Mouse (Mus musculus) kidney, adult 2 months (tissue): ENCODE results near the gene Il1rapl1.

Experiments
- CTCF ChIP-seq: fragments of 200-500 bp; conservative IDR thresholded peaks from 2 replicates; pipeline ENCODE4 v1.5.1; 2011; ENCODE audit warnings: low read depth, mild to moderate bottlenecking, control low read depth, low read length, moderate library complexity, mixed read lengths; ENCODE audit not compliant: insufficient read depth, insufficient read length
- POLR2A ChIP-seq: fragments of 200-500 bp; IDR thresholded peaks from one replicate; pipeline ENCODE4 v1.6.1; 2011; ENCODE audit warnings: low read depth, low read length, control low read depth

- TF ChIP-seq POLR2A (no peak), CTCF (no peak)
Observed at GRCm38 (mm10) chrX:87002296-87002695, 1113.1 kb downstream of the Il1rapl1 start.
